Mouse (Mus musculus): ENCODE data around the gene Wscd2. TPM values are rescaled to one million over a fixed set of nuclear protein-coding genes. Genes with fewer than 3 reads are reported as not detected.

The Wscd2 gene
- polyA plus RNA-seq (2014; fragmentation: Nextera tagmentation; extraction: Ambion mirVana) = 3.4 and 5.3 TPM in 2 replicates

GRCm38 (mm10) chr5:113490033-113490432 lies at the start of gene Wscd2:
Gene Wscd2 (plus strand): TSS chr5:113490333.
- 59% methylated on average over 6 of the region's 6 CpGs for WGBS
- Histone ChIP-seq H3K9me3 (replicated peaks; ENCODE audit: control insufficient read depth, low read length) (no peaks in the 10 kb centered on the region), H3K36me3 (ENCODE audit: control insufficient read depth, insufficient read depth, low read length) (no peaks in the 10 kb centered on the region), H3K27me3 (replicated peaks; ENCODE audit: control insufficient read depth, insufficient read depth, low read length) (0 out of 2 replicates have a peak, but pooled peaks cover 10% of the 10 kb centered on the region), H3K4me2 (ENCODE audit: low read length) (peak within 1 kb of the TSS; percentile 89), H3K9ac (ENCODE audit: low read length) (peak within 1 kb of the TSS; percentile 81), H3K4me3 (ENCODE audit: low read depth, low read length) (peak within 1 kb of the TSS; percentile 53), H3K4me1 (ENCODE audit: control insufficient read depth, insufficient read depth, low read length) (peaks cover 16% of the 10 kb centered on the region), H3K27ac (ENCODE audit: low read depth, low read length) (peak within 1 kb of the TSS; percentile 70)
- DNase-seq (ENCODE audit: low spot score) = no peak
- ATAC-seq = no peak; the same call in 1 of the 2 replicates

DNA sequence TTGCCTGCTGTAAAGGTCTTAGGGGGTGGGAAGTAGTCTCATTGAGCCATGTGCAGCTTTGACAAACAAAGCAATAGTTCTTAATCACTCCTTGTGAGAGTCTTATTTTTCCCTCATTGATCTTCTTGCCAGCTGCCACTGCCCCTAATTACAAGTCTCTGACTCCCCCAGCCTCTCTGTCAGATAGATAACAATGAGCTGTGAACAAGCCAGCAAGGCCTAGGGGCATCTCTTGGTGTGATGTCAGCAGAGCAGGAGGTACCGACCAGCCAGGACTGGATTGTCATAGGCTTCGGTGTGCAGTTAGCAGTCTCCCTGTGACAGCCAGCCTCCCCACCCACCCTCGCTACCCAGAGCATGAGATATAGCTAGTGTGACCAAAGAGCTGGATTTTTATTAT lies 48.0 kb upstream of the Wscd2 start:
- no peak overlapping the region for H3K4me2 ChIP-seq (ENCODE audit: low read length)
- H3K9me3 ChIP-seq (replicated peaks; ENCODE audit: control insufficient read depth, low read length) = no peaks in the 10 kb centered on the region
- H3K36me3 ChIP-seq (ENCODE audit: control insufficient read depth, insufficient read depth, low read length) = no peaks in the 10 kb centered on the region
- no peak for DNase-seq (ENCODE audit: low spot score)
- H3K4me3 ChIP-seq (ENCODE audit: low read depth, low read length) = no peak overlapping the region
- H3K27ac ChIP-seq (ENCODE audit: low read depth, low read length) = no peak overlapping the region
- H3K9ac ChIP-seq (ENCODE audit: low read length) = no peak overlapping the region
- H3K27me3 ChIP-seq (replicated peaks; ENCODE audit: control insufficient read depth, insufficient read depth, low read length) = no peaks in the 10 kb centered on the region
- WGBS = 64% methylated on average over 3 of the region's 3 CpGs
- ATAC-seq = no peak
- no peaks in the 10 kb centered on the region for H3K4me1 ChIP-seq (ENCODE audit: control insufficient read depth, insufficient read depth, low read length)

- Histone ChIP-seq H3K9ac (ENCODE audit: low read length) (no peak overlapping the region), H3K4me3 (ENCODE audit: low read depth, low read length) (no peak overlapping the region), H3K4me2 (ENCODE audit: low read length) (no peak overlapping the region), H3K36me3 (ENCODE audit: control insufficient read depth, insufficient read depth, low read length) (no peaks in the 10 kb centered on the region), H3K4me1 (ENCODE audit: control insufficient read depth, insufficient read depth, low read length) (peaks cover 6% of the 10 kb centered on the region; the same call in 1 of the 2 replicates), H3K27ac (ENCODE audit: low read depth, low read length) (no peak overlapping the region), H3K27me3 (replicated peaks; ENCODE audit: control insufficient read depth, insufficient read depth, low read length) (no peaks in the 10 kb centered on the region), H3K9me3 (replicated peaks; ENCODE audit: control insufficient read depth, low read length) (no peaks in the 10 kb centered on the region)
- DNase-seq (ENCODE audit: low spot score) = peak; percentile 48
- ATAC-seq = no peak
- 83% methylated on average over 9 of the region's 9 CpGs for WGBS
These were observed 42.0 kb upstream of the Wscd2 start for GRCm38 (mm10) chr5:113448023-113448734.

DNA sequence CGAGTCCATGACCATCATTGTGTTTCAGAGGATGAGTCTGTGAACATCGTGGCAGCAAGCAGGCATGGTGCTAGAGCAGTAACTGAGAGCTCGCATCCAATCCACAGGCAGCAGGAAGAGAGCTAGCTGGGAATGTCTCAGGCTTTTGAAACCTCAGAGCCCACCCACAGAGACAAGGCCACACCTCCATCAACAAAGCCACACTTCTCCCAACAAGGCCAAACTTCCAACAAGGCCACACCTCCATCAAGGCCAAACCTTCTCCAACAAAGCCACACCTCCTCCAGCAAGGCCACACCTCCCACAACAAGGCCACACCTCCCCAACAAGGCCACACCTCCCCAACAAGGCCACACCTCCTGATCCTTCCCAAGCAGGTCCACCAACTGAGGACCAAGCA lies 40.8 kb upstream of the Wscd2 start:
- Histone ChIP-seq H3K27ac (ENCODE audit: low read depth, low read length) (no peak overlapping the region), H3K4me2 (ENCODE audit: low read length) (no peak overlapping the region), H3K9ac (ENCODE audit: low read length) (no peak overlapping the region), H3K4me1 (ENCODE audit: control insufficient read depth, insufficient read depth, low read length) (peaks cover 6% of the 10 kb centered on the region; the same call in 1 of the 2 replicates), H3K36me3 (ENCODE audit: control insufficient read depth, insufficient read depth, low read length) (no peaks in the 10 kb centered on the region), H3K4me3 (ENCODE audit: low read depth, low read length) (no peak overlapping the region), H3K27me3 (replicated peaks; ENCODE audit: control insufficient read depth, insufficient read depth, low read length) (no peaks in the 10 kb centered on the region), H3K9me3 (replicated peaks; ENCODE audit: control insufficient read depth, low read length) (no peaks in the 10 kb centered on the region)
- WGBS = 84% methylated on average over 3 of the region's 3 CpGs
- DNase-seq (ENCODE audit: low spot score) (no peak), ATAC-seq (no peak)

DNA sequence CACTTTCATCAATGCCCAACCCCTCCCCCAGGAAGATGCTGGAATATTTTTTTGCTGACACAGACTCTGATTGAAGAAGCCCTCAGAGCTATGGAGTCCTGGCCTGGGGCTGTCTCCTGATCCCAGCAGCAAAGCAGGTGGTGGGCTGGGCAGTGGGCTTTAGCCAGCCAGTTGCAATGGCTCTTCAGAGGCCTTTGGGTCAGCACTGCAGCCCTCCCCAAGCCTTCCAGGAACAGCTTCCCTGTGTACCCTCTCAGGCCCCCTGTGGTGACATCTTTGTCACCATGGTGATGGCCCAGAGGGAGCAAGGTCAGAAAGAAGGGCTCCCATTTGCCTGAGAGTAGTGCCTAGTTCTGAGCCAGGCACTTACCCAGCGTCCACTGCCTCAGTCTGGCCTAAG lies 37.4 kb upstream of the Wscd2 start:
- H3K27ac ChIP-seq (ENCODE audit: low read depth, low read length) = peak overlapping the region; percentile 63; the same call in 1 of the 2 replicates

DNA sequence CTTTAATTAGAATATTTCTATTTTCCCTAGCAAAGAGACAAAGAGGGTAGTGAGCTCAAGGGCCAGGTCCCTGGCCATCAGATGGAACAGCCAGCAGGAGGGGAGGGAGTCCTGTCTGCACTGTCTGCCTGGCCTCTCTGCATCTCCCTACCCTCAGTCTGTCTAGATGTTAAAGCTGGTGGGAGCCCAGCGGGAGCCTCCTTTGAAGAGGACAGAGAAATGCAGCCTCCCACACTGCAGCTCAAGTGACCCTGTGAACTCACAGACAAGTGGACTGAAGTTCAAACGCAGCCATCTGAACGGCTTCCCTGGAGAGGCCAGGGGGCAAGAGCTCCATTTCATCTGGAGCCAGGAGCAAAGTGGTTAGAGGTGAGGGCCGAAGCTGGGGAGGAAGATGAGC lies 36.8 kb upstream of the Wscd2 start:
- Histone ChIP-seq H3K27ac (ENCODE audit: low read depth, low read length) (no peak overlapping the region), H3K4me3 (ENCODE audit: low read depth, low read length) (no peak overlapping the region), H3K4me2 (ENCODE audit: low read length) (no peak overlapping the region), H3K4me1 (ENCODE audit: control insufficient read depth, insufficient read depth, low read length) (peaks cover 10% of the 10 kb centered on the region; the same call in 1 of the 2 replicates), H3K36me3 (ENCODE audit: control insufficient read depth, insufficient read depth, low read length) (no peaks in the 10 kb centered on the region), H3K9me3 (replicated peaks; ENCODE audit: control insufficient read depth, low read length) (no peaks in the 10 kb centered on the region), H3K27me3 (replicated peaks; ENCODE audit: control insufficient read depth, insufficient read depth, low read length) (no peaks in the 10 kb centered on the region), H3K9ac (ENCODE audit: low read length) (no peak overlapping the region)
- 5% methylated on average over 4 of the region's 4 CpGs for WGBS
- ATAC-seq (no peak), DNase-seq (ENCODE audit: low spot score) (no peak)

More for the DNA sequence above, 37.4 kb upstream of the Wscd2 start:
- H3K4me1 ChIP-seq (ENCODE audit: control insufficient read depth, insufficient read depth, low read length) = peaks cover 10% of the 10 kb centered on the region; the same call in 1 of the 2 replicates
- H3K36me3 ChIP-seq (ENCODE audit: control insufficient read depth, insufficient read depth, low read length) = no peaks in the 10 kb centered on the region
- DNase-seq (ENCODE audit: low spot score) (no peak), ATAC-seq (no peak)
- H3K27me3 ChIP-seq (replicated peaks; ENCODE audit: control insufficient read depth, insufficient read depth, low read length) = no peaks in the 10 kb centered on the region
- 0% methylated on average over 1 of the region's 1 CpGs for WGBS
- H3K9ac ChIP-seq (ENCODE audit: low read length) = peak overlapping the region; percentile 13; the same call in 1 of the 2 replicates
- no peak overlapping the region for H3K4me3 ChIP-seq (ENCODE audit: low read depth, low read length)
- no peaks in the 10 kb centered on the region for H3K9me3 ChIP-seq (replicated peaks; ENCODE audit: control insufficient read depth, low read length)
- no peak overlapping the region for H3K4me2 ChIP-seq (ENCODE audit: low read length)

GRCm38 (mm10) chr5:113456020-113456419 lies 34.1 kb upstream of the Wscd2 start:
- H3K4me3 ChIP-seq (ENCODE audit: low read depth, low read length) = no peak overlapping the region
- no peak overlapping the region for H3K9ac ChIP-seq (ENCODE audit: low read length)
- 0 out of 2 replicates have a peak, but pooled peaks cover 3% of the 10 kb centered on the region for H3K27me3 ChIP-seq (replicated peaks; ENCODE audit: control insufficient read depth, insufficient read depth, low read length)
- WGBS = 88% methylated on average over 10 of the region's 10 CpGs
- H3K27ac ChIP-seq (ENCODE audit: low read depth, low read length) = no peak overlapping the region
- ATAC-seq (no peak), DNase-seq (ENCODE audit: low spot score) (no peak)
- peaks cover 13% of the 10 kb centered on the region for H3K4me1 ChIP-seq (ENCODE audit: control insufficient read depth, insufficient read depth, low read length)
- H3K36me3 ChIP-seq (ENCODE audit: control insufficient read depth, insufficient read depth, low read length) = no peaks in the 10 kb centered on the region
- H3K4me2 ChIP-seq (ENCODE audit: low read length) = no peak overlapping the region
- H3K9me3 ChIP-seq (replicated peaks; ENCODE audit: control insufficient read depth, low read length) = no peaks in the 10 kb centered on the region

DNA sequence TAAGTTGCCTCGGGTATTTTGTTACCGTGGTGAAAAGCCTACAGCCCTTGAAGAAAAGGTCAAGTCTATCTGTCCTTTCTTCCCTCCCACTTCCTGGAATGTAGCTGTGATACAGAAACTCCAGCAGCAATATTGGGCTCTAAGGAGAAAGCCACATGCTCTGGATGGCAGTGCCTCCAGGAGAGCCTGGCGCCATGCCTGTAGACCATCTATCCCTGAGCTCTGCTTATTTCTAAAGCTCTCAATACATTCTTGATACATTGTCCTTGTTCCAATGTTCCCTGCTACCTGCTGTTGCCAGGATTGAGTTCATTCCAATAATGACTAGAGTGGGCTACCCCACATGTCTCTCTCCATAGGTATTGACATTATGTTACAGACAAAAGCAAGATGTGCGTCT lies 33.4 kb upstream of the Wscd2 start:
- H3K9ac ChIP-seq (ENCODE audit: low read length) = no peak overlapping the region
- H3K27ac ChIP-seq (ENCODE audit: low read depth, low read length) = no peak overlapping the region
- no peak overlapping the region for H3K4me2 ChIP-seq (ENCODE audit: low read length)
- no peak for ATAC-seq
- H3K4me3 ChIP-seq (ENCODE audit: low read depth, low read length) = no peak overlapping the region
- H3K27me3 ChIP-seq (replicated peaks; ENCODE audit: control insufficient read depth, insufficient read depth, low read length) = 0 out of 2 replicates have a peak, but pooled peaks cover 7% of the 10 kb centered on the region
- DNase-seq (ENCODE audit: low spot score) = no peak
- peaks cover 16% of the 10 kb centered on the region for H3K4me1 ChIP-seq (ENCODE audit: control insufficient read depth, insufficient read depth, low read length)
- 94% methylated on average over 4 of the region's 4 CpGs for WGBS
- H3K36me3 ChIP-seq (ENCODE audit: control insufficient read depth, insufficient read depth, low read length) = no peaks in the 10 kb centered on the region
- no peaks in the 10 kb centered on the region for H3K9me3 ChIP-seq (replicated peaks; ENCODE audit: control insufficient read depth, low read length)

DNA sequence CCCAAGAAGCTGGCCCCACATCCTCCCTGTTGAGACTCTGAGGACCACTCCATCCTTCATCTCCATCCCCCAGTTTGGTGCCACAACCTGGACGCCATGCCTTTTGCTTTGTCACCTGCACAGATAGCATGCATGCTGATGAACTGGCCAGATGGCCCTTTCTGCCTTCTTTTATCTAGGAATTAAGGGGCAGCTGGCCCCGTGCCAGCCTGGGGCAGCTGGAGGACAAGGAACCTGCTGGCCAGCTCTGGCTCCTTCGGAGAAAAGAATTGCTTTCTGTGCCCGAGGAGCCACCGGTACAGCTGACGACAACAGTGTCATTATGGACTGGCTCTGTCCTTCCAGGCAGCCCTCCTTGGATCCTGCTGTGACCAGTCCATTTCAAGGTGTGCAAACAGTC lies 32.9 kb upstream of the Wscd2 start:
- 0 out of 2 replicates have a peak, but pooled peaks cover 9% of the 10 kb centered on the region for H3K27me3 ChIP-seq (replicated peaks; ENCODE audit: control insufficient read depth, insufficient read depth, low read length)
- H3K36me3 ChIP-seq (ENCODE audit: control insufficient read depth, insufficient read depth, low read length) = no peaks in the 10 kb centered on the region
- DNase-seq (ENCODE audit: low spot score) = peak; percentile 37
- no peaks in the 10 kb centered on the region for H3K9me3 ChIP-seq (replicated peaks; ENCODE audit: control insufficient read depth, low read length)
- 52% methylated on average over 6 of the region's 6 CpGs for WGBS
- H3K4me3 ChIP-seq (ENCODE audit: low read depth, low read length) = no peak overlapping the region
- no peak overlapping the region for H3K4me2 ChIP-seq (ENCODE audit: low read length)
- H3K27ac ChIP-seq (ENCODE audit: low read depth, low read length) = no peak overlapping the region
- peaks cover 21% of the 10 kb centered on the region for H3K4me1 ChIP-seq (ENCODE audit: control insufficient read depth, insufficient read depth, low read length)
- no peak for ATAC-seq
- no peak overlapping the region for H3K9ac ChIP-seq (ENCODE audit: low read length)
